Mouse (Mus musculus): Measurements from ENCODE around the gene Slc12a6. TPM values are rescaled to one million over a fixed set of nuclear protein-coding genes. Genes with fewer than 3 reads are reported as not detected.

Slc12a6 gene
- total RNA-seq, 2 experiments from 2014 or later: 84.5 to 95.5 TPM

DNA sequence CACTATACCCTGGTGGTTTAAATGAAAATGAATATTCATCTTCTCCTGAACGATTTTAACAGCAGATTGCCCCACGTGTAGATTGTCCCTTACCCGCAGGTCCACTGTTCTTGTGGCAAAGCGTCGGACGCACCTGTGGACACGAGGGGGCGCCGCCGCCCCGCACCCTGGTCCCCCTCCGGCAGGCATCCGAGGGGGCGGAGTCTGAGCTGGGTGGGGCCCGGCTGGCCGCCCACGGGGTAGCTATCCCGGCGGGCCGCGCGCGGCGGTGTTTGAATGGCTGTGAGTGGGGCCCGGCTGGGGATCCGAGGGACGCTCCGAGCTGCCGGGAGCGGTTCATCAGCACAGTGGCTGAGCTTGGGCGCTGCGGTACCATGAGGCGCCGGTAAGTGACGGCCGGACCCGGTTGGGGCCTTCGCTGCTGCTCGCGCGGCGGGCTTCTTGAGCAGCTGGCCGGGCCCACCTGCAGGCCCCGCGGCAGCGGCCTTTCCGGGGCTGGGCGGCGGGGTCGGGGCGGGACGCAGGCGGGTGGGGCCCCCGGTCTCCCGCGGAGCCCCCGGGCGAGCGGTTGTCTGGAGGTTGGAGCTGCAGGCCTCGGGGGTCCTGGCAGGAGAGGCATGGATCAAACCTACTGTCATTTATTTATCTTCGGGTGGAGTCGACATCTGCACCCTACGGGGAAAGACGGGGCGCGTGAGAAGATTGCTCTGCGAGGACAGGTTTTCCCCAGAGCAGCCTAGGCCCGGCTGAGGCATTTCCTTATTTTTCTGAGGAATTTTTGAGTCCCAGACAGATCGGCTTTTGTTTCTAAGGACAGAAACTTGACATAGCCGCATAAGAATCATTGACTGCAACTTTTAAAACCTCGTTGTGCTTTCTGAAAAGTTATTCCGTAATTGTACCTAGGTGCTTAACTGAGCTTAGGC lies 113.6 kb downstream of the Slc12a6 start, which contains the start of gene Katnbl1:
Gene Katnbl1, plus strand, starts transcription at position 239 of the 926 bp plus-strand sequence.
- DNase-seq (ENCODE audit: low spot score in 2 of 2): peak; percentile 88 to 91

DNA sequence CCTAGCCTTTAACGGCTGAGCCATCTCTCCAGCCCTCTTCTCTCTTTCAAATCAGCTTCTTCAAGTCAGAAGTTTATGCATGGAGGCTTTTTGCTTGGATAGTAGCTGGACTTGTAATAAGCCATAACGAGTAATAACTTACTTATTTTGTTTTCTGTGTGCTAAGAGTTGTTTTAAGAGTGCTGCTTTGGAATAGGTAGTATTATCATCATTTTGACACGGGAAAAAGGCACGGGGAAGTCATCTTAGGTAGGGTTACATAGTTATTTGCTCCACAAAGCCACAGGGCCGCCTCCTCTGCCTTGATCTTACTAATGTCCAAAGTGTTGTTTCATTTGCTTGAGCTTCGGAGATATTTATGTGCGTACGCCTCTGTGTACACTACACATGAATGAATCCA lies 114.5 kb downstream of the Slc12a6 start:
- DNase-seq (ENCODE audit: low spot score in 2 of 2): no peak

DNA sequence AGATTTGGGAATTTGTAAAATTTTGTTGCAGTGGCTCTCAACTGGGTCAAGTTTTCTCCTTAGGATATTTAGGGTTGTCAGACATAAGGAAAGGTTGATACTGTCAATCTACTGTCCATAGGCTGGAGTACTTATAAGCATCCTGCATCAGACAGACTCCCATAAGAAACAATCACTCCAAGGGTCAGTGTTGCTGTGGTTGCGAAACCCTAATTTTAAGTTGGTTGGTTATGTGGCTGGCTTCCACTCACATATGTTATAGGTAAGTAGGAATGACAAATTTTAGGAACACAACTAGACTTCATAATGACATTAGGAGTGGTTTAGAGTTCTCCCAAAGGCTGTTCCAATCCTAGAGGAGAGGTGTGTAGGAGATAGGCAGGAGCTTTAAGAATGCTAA lies 115.6 kb downstream of the Slc12a6 start:
- no peak for DNase-seq (ENCODE audit: low spot score in 2 of 2)

DNA sequence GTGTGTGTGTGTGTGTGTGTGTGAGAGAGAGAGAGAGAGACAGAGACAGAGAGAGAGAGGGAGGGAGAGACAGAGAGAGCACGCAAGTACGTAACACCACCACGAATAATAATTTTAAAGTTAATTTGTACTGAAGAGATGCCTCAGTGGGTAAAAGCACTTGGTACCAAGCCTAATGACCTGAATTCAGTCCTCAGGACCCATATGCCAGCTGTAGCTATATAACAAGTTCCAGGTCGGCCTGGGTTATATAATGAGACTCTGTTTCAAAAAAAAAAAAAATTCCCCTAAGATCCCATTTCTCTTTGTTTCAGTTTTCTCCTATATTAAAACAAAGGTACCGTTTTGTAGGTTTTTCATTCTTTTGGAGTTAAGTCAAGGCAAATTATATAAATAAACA lies 125.2 kb downstream of the Slc12a6 start:
- DNase-seq (ENCODE audit: low spot score in 2 of 2): no peak

DNA sequence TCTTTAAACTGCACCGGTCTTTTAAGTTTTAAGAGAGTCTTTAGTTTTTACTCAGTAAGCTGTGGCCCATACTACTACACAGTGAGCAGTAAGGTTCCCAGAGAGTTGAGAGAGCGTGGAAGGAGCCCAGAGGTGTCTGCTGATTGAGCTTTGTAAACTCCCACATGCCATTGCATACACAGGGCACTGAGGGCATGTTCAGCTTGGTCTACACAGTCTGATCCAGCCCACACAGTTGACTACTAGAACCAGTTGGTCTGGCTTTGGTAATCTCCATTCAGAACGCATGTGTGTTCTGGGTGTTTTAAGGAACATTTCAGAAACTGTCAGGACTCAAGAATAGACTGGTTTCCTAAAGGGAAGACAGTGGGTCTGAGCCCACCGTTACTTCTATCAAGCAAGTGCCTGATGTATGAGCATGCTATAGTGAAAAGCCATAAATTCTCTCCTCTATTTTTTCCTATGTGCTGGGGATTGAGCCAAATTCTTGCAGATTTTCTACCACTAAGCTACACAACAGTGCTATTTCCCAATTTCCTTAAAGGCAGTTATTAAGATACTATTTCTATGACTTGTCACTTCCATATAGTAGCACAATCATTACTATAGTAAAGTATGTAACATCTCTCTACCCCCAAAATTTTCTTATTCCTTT lies 125.8 kb downstream of the Slc12a6 start:
- DNase-seq (ENCODE audit: low spot score in 2 of 2): no peak

DNA sequence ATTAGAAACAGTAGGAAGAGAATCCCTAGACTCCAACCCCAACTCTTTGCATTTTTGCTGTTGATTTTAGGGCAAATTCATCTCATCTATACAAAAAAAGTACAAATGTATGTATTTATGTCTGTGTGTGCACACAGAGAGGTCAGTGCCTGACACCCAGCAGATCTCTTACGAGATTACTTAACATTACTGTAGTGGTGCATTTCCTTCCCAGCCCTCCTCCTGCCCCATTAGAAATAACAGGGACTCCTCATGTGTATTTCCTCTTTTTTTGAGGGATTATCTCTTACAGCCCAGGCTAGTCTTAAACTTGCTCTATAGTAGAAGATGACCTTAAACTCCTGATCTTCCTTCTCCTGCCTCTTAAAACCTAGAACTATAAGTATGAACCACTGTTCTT lies 127.1 kb downstream of the Slc12a6 start:
- no peak for DNase-seq (ENCODE audit: low spot score in 2 of 2)

DNA sequence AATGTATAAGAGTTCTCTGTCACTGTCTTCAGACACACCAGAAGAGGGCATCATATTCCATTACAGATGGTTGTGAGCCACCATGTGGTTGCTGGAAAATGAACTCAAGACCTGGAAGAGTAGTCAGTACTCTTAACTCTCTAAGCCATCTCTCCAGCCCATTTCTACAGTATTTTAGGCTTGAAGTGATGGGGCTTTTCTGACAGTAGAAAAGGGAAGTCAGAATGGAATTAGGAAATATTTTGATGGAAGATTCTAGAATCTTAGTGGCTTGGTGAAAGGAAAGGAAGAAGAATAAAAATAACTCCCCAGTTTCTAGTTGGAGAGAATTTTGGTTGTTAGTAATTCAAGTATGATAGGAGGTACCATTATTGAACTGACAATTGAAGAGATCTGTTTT lies 128.3 kb downstream of the Slc12a6 start:
- DNase-seq (ENCODE audit: low spot score in 2 of 2): no peak

DNA sequence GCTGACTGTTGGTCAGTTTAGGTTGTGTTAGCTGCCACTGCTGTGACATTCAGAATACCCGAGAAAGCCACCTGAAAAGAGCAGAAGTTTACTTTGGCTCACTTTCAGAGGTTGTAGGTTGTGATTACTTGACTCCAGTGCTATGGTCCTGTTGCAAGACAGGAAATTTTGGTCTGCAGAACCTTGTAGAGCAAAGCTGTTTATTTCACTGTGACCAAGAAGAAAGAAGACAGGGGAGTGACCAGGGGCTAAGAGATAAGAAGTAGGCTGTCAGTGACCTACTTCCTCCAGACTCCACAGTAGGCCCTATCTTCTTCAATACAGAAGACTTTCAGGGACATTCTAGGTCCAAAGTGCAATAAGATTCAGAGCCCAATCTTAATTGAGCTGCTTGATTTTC lies 131.0 kb downstream of the Slc12a6 start:
- DNase-seq (ENCODE audit: low spot score in 2 of 2): no peak

DNA sequence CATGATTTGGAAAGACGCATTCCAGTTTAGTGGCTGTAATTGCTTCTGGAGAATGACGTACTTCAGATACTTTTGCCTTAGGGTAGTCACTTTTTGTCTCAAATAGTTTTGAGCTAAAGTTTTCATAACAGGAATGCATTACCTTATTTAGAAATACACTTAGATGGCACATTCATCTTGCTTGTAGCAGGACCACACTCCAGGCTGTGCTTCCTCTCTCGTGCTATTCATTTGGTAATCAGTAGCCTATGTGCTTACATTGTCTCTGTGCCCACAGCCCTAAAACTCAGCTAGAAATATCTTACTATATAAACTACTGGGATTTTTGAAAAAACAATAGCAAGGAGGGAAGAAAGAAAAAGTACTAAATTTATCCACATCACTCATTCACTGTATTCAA lies 141.4 kb downstream of the Slc12a6 start:
- no peak for DNase-seq (ENCODE audit: low spot score in 2 of 2)

Other genes with a start within 250 kb of the Slc12a6 start
- not detected for gene Olfr1311, start 241.4 kb upstream of the Slc12a6 start, total RNA-seq (2021)
- gene Olfr1312, start 215.6 kb upstream of the Slc12a6 start, total RNA-seq (2021): not detected
- gene Olfr1313, start 188.0 kb upstream of the Slc12a6 start, total RNA-seq (2021): not detected
- gene Olfr1314, start 169.0 kb upstream of the Slc12a6 start, total RNA-seq (2021): not detected
- gene Olfr1315-ps1, start 150.4 kb upstream of the Slc12a6 start, total RNA-seq (2021): not detected
- not detected for gene Olfr1316, start 130.8 kb upstream of the Slc12a6 start, total RNA-seq (2021)
- gene Olfr1317, start 125.5 kb upstream of the Slc12a6 start, total RNA-seq (2021): not detected
- not detected for gene Olfr1318, start 111.6 kb upstream of the Slc12a6 start, total RNA-seq (2021)
- gene Lpcat4, start 26.4 kb upstream of the Slc12a6 start, total RNA-seq (2021): 10 to 100 TPM; 61.9 to 78.3 TPM
- gene Nutm1, start 6.5 kb upstream of the Slc12a6 start, total RNA-seq (2021): not detected
- 10 to 100 TPM; 66.1 to 67.8 TPM for gene Nop10, start 3.9 kb upstream of the Slc12a6 start, total RNA-seq (2021)
- 1 to 10 TPM in 1 of 2 experiments, under 1 TPM in 1; 0.98 to 1.8 TPM for gene Gm21985, start 489 bp downstream of the Slc12a6 start, total RNA-seq (2021)
- gene Emc4, start 102.2 kb downstream of the Slc12a6 start, total RNA-seq (2021): 100 to 1,000 TPM; 160 to 166 TPM
- 10 to 100 TPM; 11.2 to 12.0 TPM for gene Katnbl1, start 113.4 kb downstream of the Slc12a6 start, total RNA-seq (2021)
- 10 to 100 TPM; 38.8 to 39.6 TPM for gene Emc7, start 189.2 kb downstream of the Slc12a6 start, total RNA-seq (2021)
- gene Chrm5, start 214.9 kb downstream of the Slc12a6 start, total RNA-seq (2021): 10 to 100 TPM; 10.3 to 12.4 TPM
- gene Aven, start 227.1 kb downstream of the Slc12a6 start, total RNA-seq (2021): 1 to 10 TPM; 7.9 to 8.0 TPM